Comparison of ENCODE assay signal across 39 mouse cellular contexts in the genomic region with DNA sequence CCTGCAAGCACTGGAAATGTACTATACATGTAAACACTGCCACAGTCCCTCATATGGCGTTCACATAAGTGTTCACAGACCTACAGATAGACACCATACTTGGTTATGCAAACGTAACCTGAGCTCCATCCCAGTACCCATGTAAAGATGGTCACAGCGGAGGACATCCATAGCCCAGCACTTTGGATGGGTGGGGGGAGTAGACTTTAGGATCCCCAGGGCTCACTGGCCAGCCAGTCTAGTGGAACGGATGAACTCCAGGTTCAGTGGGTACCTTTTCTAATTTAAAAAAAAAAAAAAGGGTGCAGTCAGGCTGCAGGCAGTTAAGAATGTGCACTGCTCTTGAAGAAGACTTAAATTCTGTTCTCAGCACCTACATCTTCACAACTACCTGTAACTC. TPM values are rescaled to one million over a fixed set of nuclear protein-coding genes. Genes with fewer than 3 reads are reported as not detected.
"Had no signal": no experiment of that assay in that cellular context is flagged by ENCODE, and none has a peak within 500 bp of the region (broad histone marks: within the 10 kb centered on the region; RNA-seq: fewer than 3 reads in every experiment).

No protein-coding gene starts in this region.

- H3K4me2 ChIP-seq: heart, embryonic 11.5 days; heart, embryonic 12.5 days; heart, embryonic 13.5 days; heart, embryonic 15.5 days; hindbrain, embryonic 12.5 days; hindbrain, embryonic 13.5 days; hindbrain, embryonic 14.5 days; hindbrain, embryonic 15.5 days; kidney, embryonic 15.5 days had no signal

- H3K4me3 ChIP-seq: heart, embryonic 12.5 days; heart, embryonic 13.5 days; heart, embryonic 15.5 days; hindbrain, embryonic 10.5 days; hindbrain, embryonic 12.5 days; hindbrain, embryonic 13.5 days; hindbrain, embryonic 15.5 days; kidney, embryonic 15.5 days; layer of hippocampus, adult 2 months; left cerebral cortex, adult 2 months had no signal

- ATAC-seq: hindbrain, embryonic 16.5 days; hindbrain, postnatal 0 days; inflammation-experienced regulatory T-cells, adult 6 months; intestine, embryonic 16.5 days; intestine, postnatal 0 days had no signal

- H3K4me1 ChIP-seq: heart, embryonic 12.5 days; heart, embryonic 13.5 days; heart, embryonic 15.5 days; hindbrain, embryonic 10.5 days; hindbrain, embryonic 12.5 days; hindbrain, embryonic 13.5 days; hindbrain, embryonic 15.5 days; kidney, embryonic 15.5 days had no signal

- DNase-seq: heart, postnatal 10 days; heart, postnatal 14 days; heart, postnatal 36 days; heart, postnatal 4 days; kidney, adult 11 months; kidney, adult 18-20 months; kidney, adult 2 months; kidney, adult 8-10 months; kidney, adult 9 months; kidney, postnatal 10 days; kidney, postnatal 14 days; kidney, postnatal 25 days; kidney, postnatal 36 days; kidney, postnatal 4 days; layer of hippocampus, adult 9-11 months; layer of hippocampus, postnatal 36 days had no signal

- H3K27me3 ChIP-seq: heart, embryonic 12.5 days; heart, embryonic 13.5 days; heart, embryonic 15.5 days; hindbrain, embryonic 12.5 days; hindbrain, embryonic 13.5 days; hindbrain, embryonic 15.5 days; kidney, embryonic 15.5 days had no signal

- H3K9me3 ChIP-seq: heart, embryonic 12.5 days; heart, embryonic 13.5 days; heart, embryonic 15.5 days; hindbrain, embryonic 10.5 days; hindbrain, embryonic 12.5 days; hindbrain, embryonic 13.5 days; hindbrain, embryonic 15.5 days had no signal

- H3K9ac ChIP-seq: heart, embryonic 12.5 days; heart, embryonic 13.5 days; heart, embryonic 15.5 days; hindbrain, embryonic 12.5 days; hindbrain, embryonic 13.5 days; hindbrain, embryonic 14.5 days; hindbrain, embryonic 15.5 days; kidney, embryonic 15.5 days had no signal

- H3K27ac ChIP-seq: heart, embryonic 13.5 days; heart, embryonic 15.5 days; hindbrain, embryonic 10.5 days; hindbrain, embryonic 12.5 days; hindbrain, embryonic 13.5 days; hindbrain, embryonic 14.5 days; hindbrain, embryonic 15.5 days; hindbrain, postnatal 0 days; kidney, embryonic 15.5 days; kidney, postnatal 0 days; layer of hippocampus, adult 2 months; left cerebral cortex, adult 2 months had no signal

RNA-seq across cellular contexts. Expression of gene C330021F23Rik, which starts 27.7 kb away (rescaled TPM):
- total RNA-seq: heart, postnatal 36 days; layer of hippocampus, adult 18-20 months; layer of hippocampus, adult 2 months; layer of hippocampus, postnatal 10 days; layer of hippocampus, postnatal 14 days; layer of hippocampus, postnatal 25 days; layer of hippocampus, postnatal 36 days; left cerebral cortex, adult 2 months; left cerebral cortex, adult 8-10 months had no signal

RNA-seq across cellular contexts. Expression of gene Camsap3, which starts 47.0 kb away (rescaled TPM):
- polyA plus RNA-seq: inflammation-experienced regulatory T-cells, adult 6 months had no signal
